Mouse (Mus musculus) T-helper 2 cell (primary cell): ENCODE data around the gene Gm3952.

Experiments
- in situ Hi-C: fragments of 300-600 bp; cut with MboI, MseI; formaldehyde crosslinking; loops from one replicate; pipeline ENCODE4 v1.15.1; 2025; ENCODE audit warnings: high pct_unique_total_duplicates

Gm3952 gene

GRCm38 (mm10) chr8:128798594-128798993, at the start of gene Gm3952:
Gene Gm3952, minus strand, starts transcription at chr8:128798694.
- in situ Hi-C loops = no loop called here

GRCm38 (mm10) chr8:128843749-128844148, 45.3 kb upstream of the Gm3952 start:
- in situ Hi-C loops = no loop called here

GRCm38 (mm10) chr8:128812521-128812920, 14.0 kb upstream of the Gm3952 start:
- in situ Hi-C loops = no loop called here

- in situ Hi-C loops = no loop called here
These were observed 62.8 kb downstream of the Gm3952 start for GRCm38 (mm10) chr8:128735692-128736091.

- in situ Hi-C loops = no loop called here
These were observed 64.4 kb downstream of the Gm3952 start for GRCm38 (mm10) chr8:128734118-128734517.

GRCm38 (mm10) chr8:128732254-128732653, 66.2 kb downstream of the Gm3952 start:
- in situ Hi-C loops = no loop called here

- in situ Hi-C loops = no loop called here
These were observed 71.3 kb downstream of the Gm3952 start for GRCm38 (mm10) chr8:128727213-128727612.

GRCm38 (mm10) chr8:128724819-128725218, 73.7 kb downstream of the Gm3952 start:
- in situ Hi-C loops = no loop called here

- in situ Hi-C loops = loop anchor here (10.0 kb wide), 1 partner anchor 201 kb away; no protein-coding TSS in a partner anchor
These were observed 82.3 kb downstream of the Gm3952 start for GRCm38 (mm10) chr8:128716184-128716583.

- in situ Hi-C loops = loop anchor here (10.0 kb wide), 1 partner anchor 174 kb away; no protein-coding TSS in a partner anchor
These were observed 89.2 kb downstream of the Gm3952 start for GRCm38 (mm10) chr8:128709261-128709660.

- in situ Hi-C loops = loop anchor here (10.0 kb wide), 1 partner anchor 170 kb away; no protein-coding TSS in a partner anchor
These were observed 93.7 kb downstream of the Gm3952 start for GRCm38 (mm10) chr8:128704836-128705235.

GRCm38 (mm10) chr8:128704376-128704775, 94.1 kb downstream of the Gm3952 start:
- in situ Hi-C loops = loop anchor here (10.0 kb wide), 1 partner anchor 170 kb away; no protein-coding TSS in a partner anchor

GRCm38 (mm10) chr8:128697945-128698344, 100.5 kb downstream of the Gm3952 start:
- in situ Hi-C loops = loop anchor here (25.0 kb wide), 1 partner anchor 1736 kb away; the partner anchor contains the start of gene Rbm34

- in situ Hi-C loops = loop anchor here (25.0 kb wide), 1 partner anchor 1735 kb away; the partner anchor contains the start of gene Rbm34
These were observed 101.6 kb downstream of the Gm3952 start for GRCm38 (mm10) chr8:128696701-128697397.
